Mouse (Mus musculus): ENCODE measurements around the gene Tmem274.

DNA sequence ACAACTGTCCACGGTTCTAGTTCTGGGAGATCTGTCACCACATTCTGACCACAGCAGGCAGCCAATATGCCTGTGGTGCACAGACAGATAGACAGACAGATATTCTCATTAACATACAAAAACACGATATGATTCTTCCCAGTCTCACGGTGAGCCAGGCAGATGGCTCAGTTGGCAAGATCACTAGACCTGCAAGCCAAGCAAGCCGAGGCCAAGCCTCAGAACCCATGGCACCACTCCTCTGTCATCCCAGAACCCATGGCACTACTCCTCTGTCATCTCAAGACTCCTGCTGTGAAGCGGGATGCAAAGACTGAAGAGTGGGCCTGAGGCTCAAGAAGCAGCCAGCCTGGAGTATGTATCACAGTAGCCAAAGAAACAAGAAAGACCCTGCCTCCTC lies 47.6 kb upstream of the Tmem274 start:
- no peak for TF ChIP-seq POLR2A (IDR thresholded peaks at IDR 0.05; ENCODE audit: low read depth, low read length)
- TF ChIP-seq CTCF (IDR thresholded peaks at IDR 0.05; ENCODE audit: extremely low read depth, insufficient read length, insufficient replicate concordance, low read depth, low read length): no peak

All from small intestine, adult 2 months (tissue).